Mouse (Mus musculus) heart, embryonic 14.5 days (tissue): ENCODE data around the gene Ccer2. TPM values are rescaled to one million over a fixed set of nuclear protein-coding genes. Genes with fewer than 3 reads are reported as not detected.

Experiments used
- ATAC-seq: fragments of 200-750 bp; cut with Nextera tagmentation; 2 replicates; pipeline ENCODE4 v1.8.0; 2017; ENCODE audit warnings: low read depth, moderate TSS enrichment; ENCODE audit not compliant: insufficient number of reproducible peaks, insufficient read depth, low FRiP score
- H3K27ac ChIP-seq, 2 experiments: fragments of 200-500 bp in 1 of 2; fragments of 300-500 bp in 1 of 2; sonication (generic) in 1 of 2; replicated peaks in 1 of 2; 2 replicates each; pipeline ENCODE4 v1.5.1; 2012 to 2014; ENCODE audit warnings: low read depth in 2 of 2, low read length in 2 of 2, control low read depth in 1 of 2, mild to moderate bottlenecking in 1 of 2, mixed read lengths in 1 of 2; ENCODE audit not compliant: control insufficient read depth in 1 of 2, insufficient read depth in 1 of 2
- H3K27me3 ChIP-seq: fragments of 300-500 bp; sonication (generic); 2 replicates; pipeline ENCODE4 v1.6.1; 2014; ENCODE audit warnings: mild to moderate bottlenecking, low read length, control low read depth; ENCODE audit not compliant: control insufficient read depth, insufficient read depth
- H3K36me3 ChIP-seq: fragments of 300-500 bp; sonication (generic); 2 replicates; pipeline ENCODE4 v1.6.1; 2014; ENCODE audit warnings: mild to moderate bottlenecking, control low read depth, low read length, mixed read lengths; ENCODE audit not compliant: control insufficient read depth, insufficient read depth
- H3K4me1 ChIP-seq, 2 experiments: fragments of 200-500 bp in 1 of 2; fragments of 300-500 bp in 1 of 2; sonication (generic) in 1 of 2; 2 replicates each; pipeline ENCODE4 v1.6.1; 2012 to 2014; ENCODE audit warnings: low read length in 2 of 2, control low read depth in 1 of 2, mixed read lengths in 1 of 2; ENCODE audit not compliant: control insufficient read depth in 2 of 2, insufficient read depth in 2 of 2
- H3K4me2 ChIP-seq: fragments of 300-500 bp; sonication (generic); 2 replicates; pipeline ENCODE4 v1.6.1; 2014; ENCODE audit warnings: mild to moderate bottlenecking, low read length
- H3K4me3 ChIP-seq, 2 experiments: fragments of 200-500 bp in 1 of 2; fragments of 300-500 bp in 1 of 2; sonication (generic) in 1 of 2; 2 replicates each; pipeline ENCODE4 v1.5.1; 2012 to 2014; ENCODE audit warnings: low read length in 2 of 2, mild to moderate bottlenecking in 2 of 2, control low read depth in 1 of 2, low read depth in 1 of 2, moderate library complexity in 1 of 2; ENCODE audit not compliant: control insufficient read depth in 1 of 2, insufficient read depth in 1 of 2
- H3K9ac ChIP-seq: fragments of 300-500 bp; sonication (generic); 2 replicates; pipeline ENCODE4 v1.6.1; 2014; ENCODE audit warnings: mild to moderate bottlenecking, low read length
- H3K9me3 ChIP-seq: fragments of 300-500 bp; sonication (generic); 2 replicates; pipeline ENCODE4 v1.6.1; 2016; ENCODE audit warnings: low read length, control low read depth; ENCODE audit not compliant: control insufficient read depth
- WGBS: fragments of 180-500 bp; shearing (Covaris S2); extraction: QIAGEN DNeasy Blood & Tissue Kit; methylation state at CpG from one replicate; pipeline ENCODE4 v1.1.7; 2014; 5-methylcytosine and 5-hydroxymethylcytosine counted together
- polyA plus RNA-seq: library from polyadenylated mRNA; unstranded; fragments of >200 nt; fragmentation: Nextera tagmentation; extraction: Ambion mirVana; gene quantifications from 2 replicates; pipeline ENCODE4 v1.2.1, GENCODE M21; 2014

Ccer2 gene
- not detected in 2 replicates for polyA plus RNA-seq

GRCm38 (mm10) chr7:28756079-28756478 lies at the start of gene Ccer2:
Gene Ccer2, plus strand, starts transcription at chr7:28756174.
- H3K4me3 ChIP-seq = no peak within 1 kb of the TSS

GRCm38 (mm10) chr7:28709454-28709853 lies 46.5 kb upstream of the Ccer2 start:
- H3K9ac ChIP-seq = no peak overlapping the region
- no peak for ATAC-seq
- H3K4me2 ChIP-seq = no peak overlapping the region
- H3K4me1 ChIP-seq = peaks cover 5 to 6% of the 10 kb centered on the region in 2 experiments; a peak in 3 of 4 replicates
- no peaks in the 10 kb centered on the region for H3K27me3 ChIP-seq
- no peaks in the 10 kb centered on the region for H3K9me3 ChIP-seq
- H3K27ac ChIP-seq = no peak overlapping the region
- no peaks in the 10 kb centered on the region for H3K36me3 ChIP-seq
- no peak overlapping the region for H3K4me3 ChIP-seq

More at GRCm38 (mm10) chr7:28756079-28756478, at the start of gene Ccer2:
- 3% methylated on average over 16 of the region's 17 CpGs for WGBS
- no peak for ATAC-seq
- Histone ChIP-seq H3K4me1 (no peaks in the 10 kb centered on the region), H3K9ac (no peak within 1 kb of the TSS), H3K4me2 (no peak within 1 kb of the TSS), H3K27me3 (peaks cover 22% of the 10 kb centered on the region), H3K36me3 (peaks cover 39% of the 10 kb centered on the region), H3K9me3 (no peaks in the 10 kb centered on the region), H3K27ac (no peak within 1 kb of the TSS)

DNA sequence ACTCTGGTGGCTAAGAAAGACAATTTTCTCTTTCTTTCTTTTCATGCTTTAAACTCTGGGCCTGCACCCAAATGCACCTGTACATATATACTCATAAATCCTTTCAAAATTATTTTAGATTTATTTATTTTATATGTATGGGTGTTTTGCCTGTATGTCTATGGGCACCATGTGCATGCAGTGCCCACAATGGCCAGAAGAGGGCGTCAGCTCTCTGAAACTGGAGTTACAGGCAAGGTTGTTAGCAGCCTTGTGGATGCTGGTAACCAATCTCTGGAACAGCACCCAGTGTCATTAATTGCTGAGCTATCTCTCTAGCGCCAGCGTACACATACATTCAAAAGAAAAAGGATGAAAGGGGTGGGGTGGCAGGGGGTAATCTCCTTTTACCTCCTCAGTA lies 45.0 kb upstream of the Ccer2 start:
- Histone ChIP-seq H3K9me3 (no peaks in the 10 kb centered on the region), H3K27ac (no peak overlapping the region), H3K4me3 (no peak overlapping the region), H3K27me3 (no peaks in the 10 kb centered on the region), H3K36me3 (no peaks in the 10 kb centered on the region), H3K4me1 (peaks cover 14% of the 10 kb centered on the region in 2 experiments), H3K4me2 (no peak overlapping the region), H3K9ac (no peak overlapping the region)
- WGBS = 68% methylated on average over 3 of the region's 3 CpGs
- ATAC-seq = no peak

DNA sequence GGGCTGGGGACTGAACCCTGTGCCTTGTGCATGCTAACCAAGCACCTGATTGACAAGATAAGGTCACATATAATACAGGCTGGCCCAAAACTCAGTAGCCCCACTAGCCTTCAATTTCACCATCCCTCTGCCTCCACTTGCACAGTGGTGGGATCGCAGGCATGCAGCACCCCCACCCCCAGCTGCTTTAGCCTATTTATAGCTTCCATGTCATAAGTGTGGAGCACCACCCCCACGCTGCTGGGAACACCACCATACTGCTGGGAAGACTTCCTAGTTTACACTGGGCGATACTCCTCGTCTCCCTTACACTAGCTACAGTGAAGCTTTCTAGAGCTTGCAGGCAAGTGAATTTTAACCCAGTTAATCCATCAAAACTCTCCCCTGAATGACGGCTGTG lies 41.3 kb upstream of the Ccer2 start:
- peaks cover 14 to 24% of the 10 kb centered on the region in 2 experiments for H3K4me1 ChIP-seq
- H3K4me2 ChIP-seq = no peak overlapping the region
- no peaks in the 10 kb centered on the region for H3K36me3 ChIP-seq
- H3K27me3 ChIP-seq = no peaks in the 10 kb centered on the region
- no peaks in the 10 kb centered on the region for H3K9me3 ChIP-seq
- H3K9ac ChIP-seq = no peak overlapping the region
- 35% methylated on average over 5 of the region's 5 CpGs for WGBS
- 0 out of 4 replicates have a peak overlapping the region, but pooled peaks of 1 of the 2 experiments have one; percentile 2 for H3K27ac ChIP-seq
- no peak overlapping the region for H3K4me3 ChIP-seq
- peak; percentile 35; the same call in 1 of the 2 replicates for ATAC-seq

DNA sequence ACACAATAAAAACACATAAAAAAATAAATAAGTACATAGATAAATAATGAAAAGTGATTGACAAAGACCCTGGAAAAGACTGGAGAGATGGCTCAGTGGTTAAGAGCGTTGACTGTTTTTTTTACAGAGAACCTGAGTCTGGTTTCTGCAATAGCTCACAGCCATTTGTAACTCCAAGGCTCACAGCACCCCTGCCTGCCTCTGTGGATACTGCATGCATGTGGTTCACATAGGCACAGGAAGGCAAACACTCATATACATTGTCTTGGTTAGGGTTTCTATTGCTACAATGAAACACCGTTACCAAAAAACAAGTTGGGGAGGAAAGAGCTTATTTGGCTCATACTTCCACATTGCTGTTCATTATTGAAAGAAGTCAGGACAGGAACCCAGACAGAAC lies 40.4 kb upstream of the Ccer2 start:
- Histone ChIP-seq H3K4me1 (peaks cover 14 to 24% of the 10 kb centered on the region in 2 experiments), H3K27me3 (no peaks in the 10 kb centered on the region), H3K4me2 (no peak overlapping the region), H3K4me3 (no peak overlapping the region), H3K9me3 (no peaks in the 10 kb centered on the region), H3K36me3 (no peaks in the 10 kb centered on the region), H3K27ac (no peak overlapping the region), H3K9ac (no peak overlapping the region)
- ATAC-seq = no peak
- 93% methylated on average over 2 of the region's 2 CpGs for WGBS

GRCm38 (mm10) chr7:28716590-28717281 lies 39.2 kb upstream of the Ccer2 start, which contains the start of gene Fbxo17:
Gene Fbxo17, plus strand, starts transcription at chr7:28716804.
- Histone ChIP-seq H3K36me3 (no peaks in the 10 kb centered on the region), H3K9me3 (no peaks in the 10 kb centered on the region), H3K4me1 (peaks cover 16 to 24% of the 10 kb centered on the region in 2 experiments), H3K4me2 (peak within 1 kb of the TSS; percentile 86), H3K27ac (peak within 1 kb of the TSS in 1 of 2 experiments; percentile 39; a peak in 2 of 4 replicates), H3K27me3 (no peaks in the 10 kb centered on the region), H3K4me3 (peak within 1 kb of the TSS; percentile 63 to 64), H3K9ac (peak within 1 kb of the TSS; percentile 82)
- WGBS = 2% methylated on average over 36 of the region's 36 CpGs
- peak; percentile 62; the same call in 1 of the 2 replicates for ATAC-seq

DNA sequence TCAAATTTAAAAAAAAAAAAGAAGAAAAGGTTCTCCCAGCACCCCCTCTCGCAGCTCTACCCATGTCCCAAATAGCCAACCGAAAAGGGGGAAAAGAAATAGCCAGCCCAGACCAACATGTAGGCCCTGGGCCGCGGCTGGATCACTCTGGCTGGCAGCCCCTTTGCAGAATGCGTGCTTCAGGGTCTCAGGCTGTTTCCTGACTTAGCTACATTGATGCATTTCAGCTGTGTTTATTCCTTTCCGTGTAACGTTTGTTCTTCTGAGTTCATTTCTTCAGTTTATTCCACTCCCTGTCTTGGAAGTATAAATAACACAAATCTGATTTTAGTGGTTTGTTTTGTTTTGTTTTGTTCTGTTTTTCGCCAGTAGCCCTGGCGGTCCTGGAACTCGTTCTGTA lies 38.2 kb upstream of the Ccer2 start:
- H3K4me2 ChIP-seq = peak overlapping the region; percentile 86
- H3K9ac ChIP-seq = no peak overlapping the region; the same call in 1 of the 2 replicates
- no peaks in the 10 kb centered on the region for H3K27me3 ChIP-seq
- ATAC-seq = no peak
- H3K9me3 ChIP-seq = no peaks in the 10 kb centered on the region
- WGBS = 89% methylated on average over 10 of the region's 10 CpGs
- H3K4me3 ChIP-seq = no peak overlapping the region; a peak in 1 of 4 replicates
- no peak overlapping the region for H3K27ac ChIP-seq
- H3K4me1 ChIP-seq = peaks cover 16 to 18% of the 10 kb centered on the region in 2 experiments
- no peaks in the 10 kb centered on the region for H3K36me3 ChIP-seq
